Mouse (Mus musculus) 3T3-L1 (cell line): ENCODE measurements at regions not wholly inside any gene's neighbourhood (a gene's known extent, or its start where the extent isn't known, plus 50 kb on each side); places are given as distances from the start of the nearest gene placed in this dataset.
"Not testable (repeated sequence)": the region's sequence is repeated elsewhere in the genome, so short reads cannot be mapped to it uniquely, and the experiment has no call there.

ENCODE experiments used
- DNase-seq: peaks from one replicate; pipeline ENCODE4 v3.0.0-alpha.2; 2015; ENCODE audit warnings: low read depth, low spot score

DNA sequence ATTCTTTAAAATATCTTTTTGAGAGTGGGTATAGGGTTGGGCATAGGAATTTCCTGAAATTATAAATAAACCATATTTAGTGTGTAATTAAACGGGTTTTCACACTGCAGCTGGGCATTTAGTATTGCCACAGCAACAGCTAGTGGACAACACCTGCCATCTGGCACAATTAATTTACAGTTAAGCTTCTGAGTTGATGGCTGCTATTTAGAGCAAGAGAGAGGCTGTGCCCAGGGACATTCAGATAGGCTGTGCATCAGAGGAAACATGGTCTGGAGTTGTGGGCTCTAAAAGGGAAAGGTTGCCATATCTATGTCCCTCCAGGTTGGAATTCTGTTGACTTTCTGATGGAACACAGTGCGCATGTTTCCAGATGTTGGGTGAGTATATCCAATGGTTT lies 227.1 kb downstream of the Pth2r start:
- DNase-seq: no peak

DNA sequence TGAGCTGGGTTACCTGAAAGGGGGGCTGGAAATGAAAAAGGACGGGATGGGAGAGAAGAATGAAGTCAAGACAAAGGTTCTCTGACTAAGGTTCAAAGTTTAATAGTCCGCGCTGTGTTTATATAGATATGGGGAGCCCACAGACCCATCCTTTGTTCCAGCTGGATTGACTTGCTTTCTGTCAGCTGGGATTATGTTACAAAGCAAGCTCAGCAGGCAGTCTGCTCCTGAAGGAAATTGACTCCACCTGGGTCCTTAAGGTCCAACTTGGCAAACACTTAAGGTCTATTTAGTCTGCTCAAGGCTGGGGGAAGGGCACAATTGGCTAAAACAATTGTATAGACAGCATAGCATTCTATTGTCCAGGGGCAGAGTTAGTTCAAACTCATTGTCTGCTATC lies 253.8 kb downstream of the Pth2r start:
- no peak for DNase-seq

DNA sequence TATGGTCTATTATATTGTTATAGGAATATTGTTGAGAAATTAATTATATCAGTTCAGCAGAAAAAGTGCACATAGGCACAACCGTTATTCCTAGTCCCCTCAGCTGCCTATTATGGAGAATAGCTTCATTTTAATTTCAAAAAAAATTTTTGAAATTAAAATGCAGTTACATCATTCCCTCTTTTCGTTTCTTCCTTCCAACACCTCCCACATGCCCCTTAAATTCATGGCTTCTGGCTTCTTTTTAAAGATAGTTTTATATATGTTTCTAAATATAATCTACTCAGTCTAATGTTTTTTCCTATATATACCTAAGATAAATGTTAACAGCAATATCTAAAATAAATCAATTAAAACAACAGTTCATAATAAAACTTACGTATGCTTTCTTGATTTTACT lies 256.7 kb downstream of the Pth2r start:
- no peak for DNase-seq

DNA sequence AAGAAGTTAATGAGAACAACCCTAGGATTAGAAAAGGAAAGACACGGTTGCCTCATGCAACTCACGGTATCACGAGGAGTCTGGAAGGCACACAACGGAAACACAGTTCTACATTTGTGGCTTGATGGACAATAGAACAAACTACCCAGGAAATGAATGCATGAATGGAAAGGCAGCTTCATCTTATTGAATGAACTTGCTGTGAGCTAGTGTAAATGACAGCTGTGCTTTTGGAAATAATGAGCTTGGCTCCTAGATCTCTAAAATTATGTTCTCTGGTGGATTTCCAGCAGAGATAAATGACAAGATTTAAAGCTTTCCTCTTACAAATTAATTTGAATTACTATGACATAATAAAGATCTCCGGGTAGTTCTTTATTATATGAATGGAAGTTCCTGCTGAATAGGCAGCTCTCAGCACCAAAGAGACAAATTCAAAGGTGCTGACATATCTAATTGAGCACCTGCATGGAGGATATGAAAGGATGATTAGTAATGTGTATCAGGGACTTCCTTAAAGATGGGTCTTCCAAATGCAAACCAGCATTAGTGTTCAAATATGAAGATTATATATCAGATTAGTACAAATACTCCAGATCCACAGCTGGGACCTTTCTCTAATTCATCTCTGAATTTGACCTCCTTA lies 262.5 kb downstream of the Pth2r start:
- no peak for DNase-seq

DNA sequence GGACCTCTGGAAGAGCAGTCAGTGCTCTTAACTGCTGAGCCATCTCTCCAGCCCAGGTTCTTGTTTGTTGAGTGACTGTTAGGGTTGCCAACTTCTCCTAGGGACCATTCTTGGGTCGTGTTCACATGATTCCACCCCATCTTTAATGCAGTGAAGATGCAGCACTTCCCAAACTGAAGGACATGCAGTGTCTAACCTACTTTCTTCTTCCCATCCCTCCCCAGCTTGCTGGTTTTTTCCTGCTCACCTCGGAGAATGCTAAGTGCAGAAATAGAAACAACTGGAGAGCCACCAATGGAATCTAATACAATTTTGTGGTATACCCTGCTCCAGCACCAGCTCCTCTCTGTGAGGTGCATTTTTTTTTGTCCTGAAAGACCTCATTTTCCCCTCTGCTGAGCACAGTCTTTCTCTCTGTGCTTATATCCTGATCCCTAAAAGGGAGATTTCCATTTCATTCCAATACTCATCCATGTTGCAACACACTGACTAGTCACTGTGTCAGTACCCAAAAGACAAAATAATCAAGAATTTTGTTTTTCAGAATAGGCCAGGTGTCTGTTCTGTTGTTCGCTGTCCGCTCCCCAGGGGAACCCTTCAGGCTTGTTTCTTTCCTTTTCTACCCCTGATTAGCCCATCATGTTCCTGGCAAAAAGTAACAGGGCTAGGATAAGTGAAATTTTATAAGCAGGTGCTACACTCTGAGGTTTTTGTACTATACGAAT lies 263.6 kb downstream of the Pth2r start:
- no peak for DNase-seq

DNA sequence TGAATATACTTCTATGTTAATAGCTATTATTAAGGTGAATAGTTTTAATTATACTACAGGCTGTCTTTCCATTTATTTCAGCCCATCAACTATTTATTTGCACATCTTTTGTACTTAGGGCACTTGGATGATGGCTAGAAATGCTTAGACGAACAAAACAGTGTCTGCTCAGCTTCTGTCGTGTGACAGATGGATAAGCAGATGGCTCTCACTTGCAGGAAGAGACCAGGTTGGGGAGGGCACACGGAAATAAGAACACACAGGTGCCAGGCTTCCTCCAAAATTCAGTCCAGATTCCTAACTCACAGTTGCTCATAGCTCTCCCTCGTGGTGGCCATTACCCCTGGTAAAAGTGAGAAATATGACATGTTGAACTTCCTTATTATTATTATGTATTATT lies 267.0 kb downstream of the Pth2r start:
- no peak for DNase-seq

DNA sequence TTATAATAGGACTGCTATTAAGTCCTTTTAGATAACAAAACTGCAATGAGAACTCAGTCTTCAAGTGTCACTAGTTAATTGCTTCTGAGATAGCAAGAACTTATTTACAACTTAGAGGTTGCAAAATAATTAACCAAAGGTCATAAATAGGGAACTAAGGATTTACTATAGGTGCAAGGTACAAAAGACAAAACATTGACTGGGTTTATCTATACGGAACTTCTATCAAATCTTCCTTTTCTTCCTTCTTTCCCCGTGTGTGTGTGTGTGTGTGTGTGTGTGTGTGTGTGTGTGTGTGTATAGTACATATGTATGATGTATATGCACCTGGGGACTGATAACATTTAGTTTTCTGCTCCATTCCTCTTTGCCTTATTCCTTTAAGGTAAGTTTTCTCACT lies 305.5 kb downstream of the Pth2r start:
- no peak for DNase-seq

DNA sequence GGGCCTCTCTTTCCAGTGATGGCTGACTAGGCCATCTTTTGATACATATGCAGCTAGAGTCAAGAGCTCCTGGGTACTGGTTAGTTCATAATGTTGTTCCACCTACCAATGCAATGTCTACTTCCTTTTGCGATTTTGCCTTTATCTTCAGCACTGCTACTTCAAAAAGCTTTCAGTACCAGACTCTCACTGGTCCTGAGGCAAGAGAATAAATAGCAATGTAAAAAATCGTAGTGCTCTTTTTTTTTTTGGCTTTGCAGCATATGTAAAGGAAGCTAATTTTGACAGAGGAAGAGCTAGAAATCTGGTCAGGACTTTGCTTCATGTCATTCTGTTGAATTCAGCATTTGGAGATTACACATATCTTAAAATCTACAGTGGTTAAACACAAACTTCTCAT lies 291.0 kb upstream of the Crygf start:
- no peak for DNase-seq

DNA sequence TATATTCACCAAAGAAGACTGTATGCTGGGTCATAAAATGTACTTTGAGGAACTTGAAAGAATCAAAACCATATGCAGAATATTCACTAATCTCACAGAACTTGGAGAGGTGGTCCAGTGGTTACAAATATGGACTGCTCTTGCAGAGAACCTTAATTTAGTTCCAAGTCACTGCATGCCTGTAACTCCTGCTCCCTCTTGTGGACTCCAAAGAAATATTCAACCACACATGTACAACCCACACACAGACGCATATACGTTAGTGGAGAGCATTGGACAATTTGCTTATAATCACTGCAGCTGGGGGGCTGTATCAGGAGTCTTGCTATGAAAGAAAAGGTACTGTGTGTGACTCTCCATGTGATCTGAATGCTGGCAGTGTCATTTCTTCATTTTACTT lies 271.9 kb upstream of the Crygf start:
- peak; percentile 40 for DNase-seq

DNA sequence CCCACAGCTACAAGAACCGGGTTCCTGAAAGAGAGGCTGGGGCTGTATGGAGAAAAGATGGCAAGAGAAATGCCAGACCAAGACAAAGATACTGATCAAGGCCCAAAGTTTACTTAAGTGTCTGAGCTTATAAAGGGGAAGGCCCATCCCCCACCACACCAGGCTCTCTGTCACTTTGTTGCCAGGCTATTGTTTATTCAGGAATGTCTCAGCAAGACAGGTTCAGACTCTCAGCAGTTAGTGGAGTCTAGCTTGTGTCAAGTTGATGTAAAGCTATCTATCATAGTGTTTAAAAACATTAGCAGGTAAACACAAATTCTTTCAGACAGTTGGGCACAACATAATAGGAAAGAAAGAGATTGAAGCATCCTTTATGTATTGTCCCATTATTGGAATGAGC lies 244.4 kb upstream of the Crygf start:
- DNase-seq: no peak

DNA sequence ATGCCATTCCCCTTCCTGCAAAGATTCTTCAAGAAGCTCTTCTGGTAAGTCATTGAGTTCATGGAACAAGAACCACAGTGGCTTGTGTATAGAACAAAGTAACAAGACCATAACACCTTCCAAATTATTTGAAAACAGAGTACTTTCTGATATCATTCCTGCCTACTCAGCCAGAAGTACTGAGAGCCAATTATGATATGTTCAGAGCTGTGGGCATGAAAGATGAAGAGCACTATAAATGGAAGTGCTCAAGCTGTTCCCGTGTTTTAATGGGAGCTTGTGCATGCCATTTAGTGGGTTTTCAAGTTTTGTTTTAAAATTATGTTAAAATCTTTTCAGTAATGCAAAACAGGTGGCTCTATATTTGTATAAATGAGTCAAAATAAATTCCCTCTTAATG lies 239.0 kb upstream of the Crygf start:
- DNase-seq: no peak

DNA sequence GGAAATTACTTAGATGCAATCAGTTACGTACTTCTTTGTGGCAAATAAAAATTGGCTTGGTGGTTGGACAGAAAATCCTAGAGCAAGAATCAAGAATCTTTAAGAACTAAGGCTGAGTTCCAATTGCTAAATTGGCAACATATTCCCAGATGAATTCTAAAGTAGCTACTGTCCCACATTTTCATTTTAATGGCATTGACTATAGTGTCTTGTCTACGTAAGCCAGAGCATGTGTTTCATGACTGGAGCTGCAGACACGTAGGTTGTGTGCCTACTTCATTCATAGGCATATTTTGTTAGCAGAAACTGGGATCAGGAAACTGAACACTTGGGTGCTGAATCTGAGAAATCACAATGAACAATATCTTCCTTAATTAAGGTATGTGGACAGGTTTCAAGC lies 196.1 kb upstream of the Crygf start:
- DNase-seq: no peak

DNA sequence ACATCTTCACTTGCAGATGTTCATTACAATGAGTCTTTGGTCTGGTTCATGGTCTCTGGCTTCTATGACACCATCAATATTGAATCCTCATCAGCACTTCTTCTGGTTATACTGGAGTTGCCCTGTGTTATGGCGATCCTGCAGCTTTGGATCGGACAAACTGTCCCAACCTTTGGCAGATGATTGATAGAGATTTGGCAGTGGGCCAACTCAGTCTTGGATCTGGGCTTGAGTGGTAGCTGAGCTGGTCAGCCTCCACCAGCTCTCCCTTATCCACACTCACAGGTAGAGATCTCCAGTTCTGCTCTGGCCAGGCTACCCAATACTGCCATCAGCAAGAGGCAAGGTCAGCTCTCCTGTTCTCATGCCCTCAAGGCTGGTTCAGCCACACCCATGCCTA lies 168.4 kb upstream of the Crygf start:
- no peak for DNase-seq

DNA sequence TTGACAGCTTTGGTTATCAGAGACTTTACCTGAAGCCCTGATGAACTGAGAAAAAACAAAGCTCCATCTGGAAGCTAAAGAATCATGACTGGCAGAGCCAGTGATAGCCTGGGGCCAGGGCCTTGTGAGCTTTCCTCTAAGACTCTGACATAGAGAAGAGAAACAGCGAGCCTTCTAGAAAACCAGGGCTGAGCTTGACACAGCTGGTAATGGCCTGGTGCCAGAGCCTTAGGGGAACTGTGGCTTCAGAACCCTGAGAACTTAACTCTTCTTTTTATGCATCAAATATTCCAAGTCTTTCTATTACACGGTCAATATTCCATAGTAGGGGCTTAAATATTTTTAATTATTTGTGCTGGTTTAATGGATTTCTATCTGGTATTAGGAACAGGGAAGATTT lies 165.2 kb upstream of the Crygf start:
- DNase-seq: no peak

DNA sequence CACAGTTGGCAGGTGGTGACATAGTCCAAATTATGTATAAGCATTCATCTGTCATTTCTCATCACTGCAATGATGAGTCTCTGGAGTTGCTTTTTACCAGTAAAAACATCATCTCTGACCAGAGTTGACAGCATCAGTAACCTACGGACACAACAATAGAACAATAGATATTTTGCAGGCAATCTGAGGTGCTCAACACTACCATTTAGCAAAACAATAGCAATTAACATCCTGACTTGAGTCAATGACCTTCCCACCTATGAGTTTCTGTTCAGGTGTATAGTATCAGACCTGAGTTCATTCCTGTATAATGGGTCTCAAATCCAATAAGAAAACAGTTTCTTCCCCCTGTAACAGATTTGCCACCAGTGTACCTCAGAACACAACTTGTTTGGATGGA lies 126.1 kb upstream of the Crygf start:
- no peak for DNase-seq

DNA sequence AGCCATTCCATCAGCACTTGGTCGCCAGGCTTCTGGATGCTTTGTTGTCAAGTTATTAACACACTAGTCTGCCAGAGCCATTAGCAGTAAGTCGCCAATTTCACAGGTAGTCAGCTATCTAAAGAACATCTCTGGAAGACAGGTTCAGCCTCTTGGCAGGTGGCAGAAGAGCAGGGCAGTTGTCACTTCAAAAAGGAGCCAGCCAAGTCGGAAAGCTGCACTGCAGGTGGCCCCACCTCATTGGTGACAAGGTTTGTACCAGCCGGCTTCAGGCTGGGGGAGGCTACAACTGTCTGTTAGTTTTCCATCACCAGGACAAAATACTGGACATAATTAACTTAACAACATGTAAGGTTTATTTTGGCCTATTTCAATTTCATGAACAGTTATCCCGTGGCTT lies 105.5 kb upstream of the Crygf start:
- no peak for DNase-seq

DNA sequence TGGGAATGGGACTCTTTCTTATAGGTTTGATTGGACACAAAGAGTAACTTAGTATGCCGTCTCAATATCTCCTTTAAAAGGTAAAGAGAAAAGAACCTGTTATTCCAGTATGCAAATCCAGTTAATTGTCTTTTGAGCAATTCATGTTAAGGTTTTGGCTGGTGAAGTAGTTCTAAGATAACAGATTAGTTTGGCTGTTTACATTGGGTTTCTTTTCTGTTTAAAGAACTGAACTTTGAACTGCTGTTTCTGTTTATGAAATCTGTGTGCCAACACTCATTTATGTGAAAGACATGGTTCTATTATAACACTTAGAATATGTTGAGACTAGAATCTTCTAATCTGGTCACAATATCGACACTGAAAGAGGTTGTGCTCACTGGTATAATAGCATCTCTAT lies 85.2 kb upstream of the Crygf start:
- DNase-seq: no peak

DNA sequence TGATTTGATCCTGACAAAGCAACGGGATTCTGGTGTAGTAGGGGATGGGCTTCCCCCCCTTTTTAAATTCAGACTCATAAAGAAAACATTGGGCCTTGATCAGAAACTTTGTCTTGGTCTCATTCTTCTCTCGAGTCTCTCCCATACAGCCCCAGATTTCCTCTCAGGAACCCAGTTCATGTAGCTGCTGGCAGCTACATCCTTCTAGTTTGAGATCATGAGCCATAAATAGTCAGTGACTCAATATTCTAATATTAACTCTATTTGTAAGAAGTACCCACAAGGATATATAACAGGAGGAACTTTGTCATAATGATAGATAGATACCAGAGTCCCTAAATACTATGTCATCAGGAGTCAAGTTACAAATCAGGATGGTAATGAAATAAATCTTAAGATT lies 79.3 kb upstream of the Crygf start:
- DNase-seq: peak; percentile 17

DNA sequence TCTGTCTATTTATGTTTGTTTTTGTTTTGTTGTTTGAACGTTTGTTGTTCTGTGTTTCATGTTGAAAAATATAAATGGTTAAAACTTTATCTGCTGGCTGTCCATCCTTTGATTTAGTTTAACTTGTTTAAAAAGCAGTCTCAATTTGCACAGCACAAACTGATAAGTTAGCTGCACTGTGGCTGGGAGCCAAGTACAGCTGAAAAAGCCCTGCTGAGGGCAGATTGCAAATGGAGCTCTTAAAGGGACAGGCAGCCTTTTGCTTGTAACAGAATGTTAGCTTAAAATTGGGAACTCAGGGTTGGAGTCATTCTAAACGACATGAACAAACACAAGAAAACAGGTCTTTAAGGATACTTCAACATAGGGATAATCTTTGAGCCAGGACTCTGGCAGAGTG lies 52.6 kb upstream of the Crygf start:
- DNase-seq: not testable (repeated sequence)
